Mouse (Mus musculus) midbrain, postnatal 0 days (tissue): ENCODE measurements around the gene Stam. TPM values are rescaled to one million over a fixed set of nuclear protein-coding genes. Genes with fewer than 3 reads are reported as not detected.
"Not testable (repeated sequence)": the region's sequence is repeated elsewhere in the genome, so short reads cannot be mapped to it uniquely, and the experiment has no call there.

Source experiments
- ATAC-seq: fragments of 200-750 bp; cut with Nextera tagmentation; 2 replicates; pipeline ENCODE4 v1.8.0; 2017; ENCODE audit warnings: moderate number of reproducible peaks, mild to moderate bottlenecking, moderate TSS enrichment, moderate library complexity; ENCODE audit not compliant: low FRiP score
- DNase-seq: peaks from one replicate; pipeline ENCODE4 v3.0.0-alpha.2; 2015; ENCODE audit warnings: low spot score
- H3K27ac ChIP-seq: fragments of 300-500 bp; sonication (generic); 2 replicates; pipeline ENCODE4 v1.5.1; 2014; ENCODE audit warnings: low read depth, mild to moderate bottlenecking, low read length, mixed read lengths
- H3K27me3 ChIP-seq: fragments of 300-500 bp; sonication (generic); 2 replicates; pipeline ENCODE4 v1.6.1; 2014; ENCODE audit warnings: low read length, control low read depth, mixed read lengths; ENCODE audit not compliant: insufficient read depth
- H3K36me3 ChIP-seq: fragments of 300-500 bp; sonication (generic); 2 replicates; pipeline ENCODE4 v1.6.1; 2014; ENCODE audit warnings: low read length, control low read depth, mixed read lengths; ENCODE audit not compliant: insufficient read depth
- H3K4me1 ChIP-seq: fragments of 300-500 bp; sonication (generic); 2 replicates; pipeline ENCODE4 v1.6.1; 2014; ENCODE audit warnings: mild to moderate bottlenecking, control low read depth, antibody characterized with exemption, low read length, mixed read lengths; ENCODE audit not compliant: insufficient read depth
- H3K4me2 ChIP-seq: fragments of 300-500 bp; sonication (generic); 2 replicates; pipeline ENCODE4 v1.6.1; 2014; ENCODE audit warnings: low read depth, mild to moderate bottlenecking, low read length, mixed read lengths; ENCODE audit not compliant: poor library complexity, severe bottlenecking
- H3K4me3 ChIP-seq: fragments of 300-500 bp; sonication (generic); 2 replicates; pipeline ENCODE4 v1.5.1; 2014; ENCODE audit warnings: low read depth, mild to moderate bottlenecking, low read length, moderate library complexity
- H3K9ac ChIP-seq: fragments of 300-500 bp; sonication (generic); replicated peaks from 2 replicates; pipeline ENCODE4 v1.6.1; 2014; ENCODE audit warnings: mild to moderate bottlenecking, low read length, moderate library complexity, mixed read lengths; ENCODE audit not compliant: poor library complexity, severe bottlenecking
- H3K9me3 ChIP-seq: fragments of 300-500 bp; sonication (generic); 2 replicates; pipeline ENCODE4 v1.6.1; 2016; ENCODE audit warnings: low read length, control low read depth
- CTCF ChIP-seq: IDR thresholded peaks from 2 replicates; pipeline ENCODE4 v1.5.1; 2016; ENCODE audit warnings: antibody characterized with exemption, mild to moderate bottlenecking
- WGBS: fragments of 180-500 bp; shearing (Covaris S2); extraction: QIAGEN DNeasy Blood & Tissue Kit; methylation state at CpG from one replicate; pipeline ENCODE4 v1.1.7; 2014; 5-methylcytosine and 5-hydroxymethylcytosine counted together
- polyA plus RNA-seq: library from polyadenylated mRNA; unstranded; fragments of >200 nt; fragmentation: Nextera tagmentation; extraction: Ambion mirVana; gene quantifications from 2 replicates; pipeline ENCODE4 v1.2.1, GENCODE M21; 2015
- total RNA-seq: library from RNA; depleted of rRNA; stranded (reverse); fragments of >200 nt; gene quantifications from 2 replicates; pipeline ENCODE4 v1.2.3, GENCODE M21; 2014; rRNA removed

Stam gene
- total and polyA plus RNA-seq, 2 experiments from 2014 or later, result 93.8 to 104 TPM

GRCm38 (mm10) chr2:14190684-14191083, 116.8 kb downstream of the Stam start:
- Histone ChIP-seq H3K9ac (no peak overlapping the region), H3K9me3 (no peaks in the 10 kb centered on the region), H3K27ac (no peak overlapping the region), H3K27me3 (no peaks in the 10 kb centered on the region), H3K4me1 (no peaks in the 10 kb centered on the region), H3K4me2 (no peak overlapping the region), H3K36me3 (no peaks in the 10 kb centered on the region), H3K4me3 (no peak overlapping the region)
- TF ChIP-seq CTCF, result no peak
- DNase-seq (no peak), ATAC-seq (no peak)
- 93% methylated on average over 4 of the region's 4 CpGs for WGBS

- Histone ChIP-seq H3K9ac (no peak overlapping the region), H3K27ac (no peak overlapping the region), H3K27me3 (no peaks in the 10 kb centered on the region), H3K4me3 (no peak overlapping the region), H3K36me3 (no peaks in the 10 kb centered on the region), H3K9me3 (no peaks in the 10 kb centered on the region), H3K4me2 (no peak overlapping the region), H3K4me1 (no peaks in the 10 kb centered on the region)
- no peak for DNase-seq
- WGBS, result 83% methylated on average over 4 of the region's 4 CpGs
- ATAC-seq, result no peak
- TF ChIP-seq CTCF, result no peak
Observed at GRCm38 (mm10) chr2:14191601-14192000, 117.7 kb downstream of the Stam start.

DNA sequence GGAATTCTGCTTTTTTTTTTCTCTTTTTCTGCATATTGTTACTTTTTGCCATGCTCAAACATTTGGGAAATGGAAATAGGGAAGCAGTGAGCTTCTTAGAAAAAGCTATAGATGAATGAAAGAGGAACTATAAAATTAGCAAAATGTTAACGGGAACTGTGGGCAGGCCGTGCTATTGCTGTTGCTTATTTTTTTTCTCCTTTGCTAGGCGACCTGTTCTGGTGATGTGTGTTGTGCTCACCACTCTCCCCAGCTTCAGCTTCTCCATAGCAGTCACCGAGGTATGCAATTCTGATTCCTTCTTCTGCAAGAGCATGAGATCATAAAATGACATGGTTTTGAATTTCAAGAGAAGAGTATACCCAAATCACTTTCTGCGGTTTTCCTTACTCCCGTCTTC, 118.1 kb downstream of the Stam start:
- no peak overlapping the region for H3K4me3 ChIP-seq
- WGBS, result 87% methylated on average over 6 of the region's 6 CpGs
- H3K9ac ChIP-seq, result no peak overlapping the region
- no peaks in the 10 kb centered on the region for H3K36me3 ChIP-seq
- no peak for ATAC-seq
- DNase-seq, result no peak
- no peaks in the 10 kb centered on the region for H3K27me3 ChIP-seq
- no peaks in the 10 kb centered on the region for H3K4me1 ChIP-seq
- H3K27ac ChIP-seq, result no peak overlapping the region
- no peak for TF ChIP-seq CTCF
- no peak overlapping the region for H3K4me2 ChIP-seq
- H3K9me3 ChIP-seq, result no peaks in the 10 kb centered on the region

DNA sequence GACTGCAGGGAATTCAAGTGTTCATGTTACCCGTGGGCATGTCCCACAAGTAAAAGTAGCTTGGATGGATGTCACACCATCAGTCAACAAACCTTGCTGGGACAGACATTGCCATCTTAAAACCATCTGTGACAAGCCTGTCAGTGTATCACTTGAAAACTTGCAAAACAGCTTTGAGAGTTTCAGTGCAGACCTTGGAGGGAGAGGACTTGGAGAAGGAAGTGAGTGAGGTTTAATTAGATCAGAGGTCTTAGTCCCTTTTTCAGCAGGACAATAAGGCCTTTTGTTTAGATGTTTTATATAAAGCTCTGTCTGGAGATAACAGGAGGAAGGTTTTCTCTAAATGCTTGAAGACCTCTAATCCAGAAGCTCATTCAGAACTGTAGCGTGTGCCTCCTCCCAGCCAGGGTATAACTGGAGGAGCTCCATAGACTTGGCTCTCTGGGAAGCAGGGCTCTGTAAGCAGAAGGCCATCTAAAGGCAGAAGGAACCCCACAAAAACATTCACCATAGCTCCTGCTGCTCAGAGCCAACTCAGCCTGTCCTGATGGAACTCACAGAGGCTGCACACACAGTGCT, 124.5 kb downstream of the Stam start:
- not testable (repeated sequence) for H3K36me3 ChIP-seq, H3K9me3 ChIP-seq, H3K4me3 ChIP-seq, H3K4me2 ChIP-seq, H3K4me1 ChIP-seq, H3K27me3 ChIP-seq, H3K9ac ChIP-seq, DNase-seq, ATAC-seq, H3K27ac ChIP-seq
- WGBS, result no CpG with 5 or more reads among the region's 2 CpGs

Other genes with a start within 250 kb of the Stam start
- 51.2 and 66.4 TPM in 2 replicates for gene Hacd1, start 18.0 kb upstream of the Stam start, total RNA-seq
- 81.5 and 83.4 TPM in 2 replicates for gene Hacd1, start 18.0 kb upstream of the Stam start, polyA plus RNA-seq
- gene Tmem236, start 100.4 kb downstream of the Stam start, total RNA-seq, result 0.05 and 0.42 TPM in 2 replicates
- 0.21 and 0.22 TPM in 2 replicates for gene Tmem236, start 100.4 kb downstream of the Stam start, polyA plus RNA-seq
- 11.0 and 13.1 TPM in 2 replicates for gene Mrc1, start 155.3 kb downstream of the Stam start, total RNA-seq
- 3.7 and 4.1 TPM in 2 replicates for gene Mrc1, start 155.3 kb downstream of the Stam start, polyA plus RNA-seq